Mouse (Mus musculus): ENCODE measurements around the gene Gm9767. TPM values are rescaled to one million over a fixed set of nuclear protein-coding genes. Genes with fewer than 3 reads are reported as not detected.

Gene Gm9767
- polyA plus RNA-seq (2012; rRNA removed) = 0.24 and 0.44 TPM in 2 replicates

- DNase-seq (ENCODE audit: extremely low spot score in 1 of 2, low spot score in 1 of 2) = peak in 1 of 2 experiments; percentile 31
Observed at GRCm38 (mm10) chr10:26077671-26078481, at the start of gene Gm9767. Gm9767 (plus strand) TSS chr10:26078255.

- peak; percentile 88 to 90 for DNase-seq (ENCODE audit: extremely low spot score in 1 of 2, low spot score in 1 of 2)
Observed at GRCm38 (mm10) chr10:26034931-26035330, 43.1 kb upstream of the Gm9767 start.

GRCm38 (mm10) chr10:26051177-26051576 is 26.9 kb upstream of the Gm9767 start:
- DNase-seq (ENCODE audit: extremely low spot score in 1 of 2, low spot score in 1 of 2) = no peak

GRCm38 (mm10) chr10:26059662-26060307 is 18.3 kb upstream of the Gm9767 start:
- DNase-seq (ENCODE audit: extremely low spot score in 1 of 2, low spot score in 1 of 2) = peak; percentile 27 to 61

GRCm38 (mm10) chr10:26063071-26063470 is 15.0 kb upstream of the Gm9767 start:
- DNase-seq (ENCODE audit: extremely low spot score in 1 of 2, low spot score in 1 of 2) = no peak

GRCm38 (mm10) chr10:26071986-26072385 is 6.1 kb upstream of the Gm9767 start:
- no peak for DNase-seq (ENCODE audit: extremely low spot score in 1 of 2, low spot score in 1 of 2)

GRCm38 (mm10) chr10:26076949-26077348 is 1.1 kb upstream of the Gm9767 start:
- peak in 1 of 2 experiments; percentile 11 for DNase-seq (ENCODE audit: extremely low spot score in 1 of 2, low spot score in 1 of 2)

GRCm38 (mm10) chr10:26078521-26079142 is 577 bp downstream of the Gm9767 start, which contains the start of gene Tmem200a:
Tmem200a (minus strand) TSS chr10:26079052.
- peak; percentile 56 to 79 for DNase-seq (ENCODE audit: extremely low spot score in 1 of 2, low spot score in 1 of 2)

GRCm38 (mm10) chr10:26079678-26080077 is 1.6 kb downstream of the Gm9767 start:
- no peak for DNase-seq (ENCODE audit: extremely low spot score in 1 of 2, low spot score in 1 of 2)

GRCm38 (mm10) chr10:26082081-26082480 is 4.0 kb downstream of the Gm9767 start:
- no peak for DNase-seq (ENCODE audit: extremely low spot score in 1 of 2, low spot score in 1 of 2)

- no peak for DNase-seq (ENCODE audit: extremely low spot score in 1 of 2, low spot score in 1 of 2)
Observed at GRCm38 (mm10) chr10:26103330-26103982, 25.4 kb downstream of the Gm9767 start.

- DNase-seq (ENCODE audit: extremely low spot score in 1 of 2, low spot score in 1 of 2) = peak in 1 of 2 experiments; percentile 31
Observed at GRCm38 (mm10) chr10:26114409-26114808, 36.4 kb downstream of the Gm9767 start.

GRCm38 (mm10) chr10:26119067-26119821 is 41.2 kb downstream of the Gm9767 start:
- no peak for DNase-seq (ENCODE audit: extremely low spot score in 1 of 2, low spot score in 1 of 2)

- DNase-seq (ENCODE audit: extremely low spot score in 1 of 2, low spot score in 1 of 2) = no peak
Observed at GRCm38 (mm10) chr10:26119822-26120183, 41.7 kb downstream of the Gm9767 start.

Other genes with a start within 250 kb of the Gm9767 start
- 7.3 TPM in 2 replicates for gene Tmem200a, start 797 bp downstream of the Gm9767 start, polyA plus RNA-seq (2012; rRNA removed)
- gene Samd3, start 151.5 kb downstream of the Gm9767 start, polyA plus RNA-seq (2012; rRNA removed) = 2.5 and 3.2 TPM in 2 replicates